Mouse (Mus musculus) MEL (cell line): ENCODE data around the gene Jak3. TPM values are rescaled to one million over a fixed set of nuclear protein-coding genes. Genes with fewer than 3 reads are reported as not detected.

Source experiments
- DNase-seq: peaks from one replicate; pipeline ENCODE4 v3.0.0; 2011; ENCODE audit warnings: low read depth, low spot score
- H3K27ac ChIP-seq: 2 replicates; pipeline ENCODE4 v1.5.1; 2012; ENCODE audit warnings: low read depth, mild to moderate bottlenecking, control low read depth, low read length, moderate library complexity; ENCODE audit not compliant: control insufficient read depth
- H3K27me3 ChIP-seq, 2 experiments: fragments of 150-350 bp in 1 of 2; sonication (generic) in 1 of 2; 2 replicates each; pipeline ENCODE4 v1.6.1; 2012; ENCODE audit warnings: low read length in 2 of 2, mild to moderate bottlenecking in 2 of 2, improper control_type of control experiment in 1 of 2, moderate library complexity in 1 of 2; ENCODE audit not compliant: insufficient read depth in 2 of 2, control insufficient read depth in 1 of 2
- H3K36me3 ChIP-seq, 2 experiments: 2 replicates each; pipeline ENCODE4 v1.6.1; 2012 to 2014; ENCODE audit warnings: low read length in 2 of 2, improper control_type of control experiment in 1 of 2, inconsistent platforms in 1 of 2, mild to moderate bottlenecking in 1 of 2; ENCODE audit not compliant: insufficient read depth in 2 of 2, control insufficient read depth in 1 of 2
- H3K4me1 ChIP-seq, 2 experiments: fragments of 150-350 bp in 1 of 2; sonication (generic) in 1 of 2; 2 replicates each; pipeline ENCODE4 v1.6.1; 2012; ENCODE audit warnings: low read length in 2 of 2, improper control_type of control experiment in 1 of 2, mild to moderate bottlenecking in 1 of 2; ENCODE audit not compliant: insufficient read depth in 2 of 2, control insufficient read depth in 1 of 2
- H3K4me3 ChIP-seq, 2 experiments: fragments of 150-350 bp in 1 of 2; sonication (generic) in 1 of 2; 2 replicates each; pipeline ENCODE4 v1.5.1; 2012; ENCODE audit warnings: low read depth in 2 of 2, low read length in 2 of 2, mild to moderate bottlenecking in 2 of 2, moderate library complexity in 2 of 2, control low read depth in 1 of 2, improper control_type of control experiment in 1 of 2; ENCODE audit not compliant: control insufficient read depth in 1 of 2, insufficient read depth in 1 of 2
- H3K79me2 ChIP-seq: 2 replicates; pipeline ENCODE4 v1.6.1; 2012; ENCODE audit warnings: mild to moderate bottlenecking, low read length, moderate library complexity; ENCODE audit not compliant: control insufficient read depth, poor library complexity, insufficient read depth
- H3K9ac ChIP-seq: 2 replicates; pipeline ENCODE4 v1.6.1; 2012; ENCODE audit warnings: low read depth, mild to moderate bottlenecking, control low read depth, low read length, moderate library complexity; ENCODE audit not compliant: control insufficient read depth, poor library complexity, severe bottlenecking
- H3K9me3 ChIP-seq: fragments of 150-350 bp; sonication (generic); replicated peaks from 2 replicates; pipeline ENCODE4 v1.6.1; 2012; ENCODE audit warnings: mild to moderate bottlenecking, low read length, improper control_type of control experiment, moderate library complexity; ENCODE audit not compliant: insufficient read depth
- BHLHE40 ChIP-seq: IDR thresholded peaks from 2 replicates; pipeline ENCODE4 v1.6.1; 2012; ENCODE audit warnings: low read depth, mild to moderate bottlenecking, inconsistent platforms, low read length, improper control_type of control experiment, borderline replicate concordance
- CHD1 ChIP-seq: IDR thresholded peaks from 2 replicates; pipeline ENCODE4 v1.6.1; 2012; ENCODE audit warnings: low read depth, mild to moderate bottlenecking, inconsistent platforms, low read length, improper control_type of control experiment
- CHD2 ChIP-seq: IDR thresholded peaks from 2 replicates; pipeline ENCODE4 v1.6.1; 2011; ENCODE audit warnings: low read length, improper control_type of control experiment
- E2F4 ChIP-seq: IDR thresholded peaks from 2 replicates; pipeline ENCODE4 v1.6.1; 2011; ENCODE audit warnings: low read depth, low read length, improper control_type of control experiment, borderline replicate concordance
- GATA1 ChIP-seq: IDR thresholded peaks from 2 replicates; pipeline ENCODE4 v1.6.1; 2011; ENCODE audit warnings: low read depth, low read length, improper control_type of control experiment
- HCFC1 ChIP-seq: IDR thresholded peaks from 2 replicates; pipeline ENCODE4 v1.6.1; 2012; ENCODE audit warnings: low read depth, mild to moderate bottlenecking, inconsistent platforms, low read length, improper control_type of control experiment, moderate library complexity
- MXI1 ChIP-seq: IDR thresholded peaks from 2 replicates; pipeline ENCODE4 v1.6.1; 2011; ENCODE audit warnings: mild to moderate bottlenecking, low read depth, low read length, improper control_type of control experiment
- MYC ChIP-seq: IDR thresholded peaks from 2 replicates; pipeline ENCODE4 v1.6.1; 2011; ENCODE audit warnings: low read depth, mild to moderate bottlenecking, low read length, improper control_type of control experiment, moderate library complexity
- NRF1 ChIP-seq: IDR thresholded peaks from 2 replicates; pipeline ENCODE4 v1.6.1; 2014; ENCODE audit warnings: low read depth, mild to moderate bottlenecking, inconsistent platforms, low read length, improper control_type of control experiment, moderate library complexity; ENCODE audit not compliant: poor library complexity, insufficient read depth, severe bottlenecking
- SIN3A ChIP-seq: IDR thresholded peaks from 2 replicates; pipeline ENCODE4 v1.6.1; 2012; ENCODE audit warnings: low read length, improper control_type of control experiment, inconsistent platforms
- TAL1 ChIP-seq: IDR thresholded peaks from 2 replicates; pipeline ENCODE4 v1.6.1; 2012; ENCODE audit warnings: mild to moderate bottlenecking, inconsistent platforms, low read length, moderate library complexity, mixed read lengths
- ZKSCAN1 ChIP-seq: IDR thresholded peaks from 2 replicates; pipeline ENCODE4 v1.6.1; 2012; ENCODE audit warnings: low read depth, mild to moderate bottlenecking, inconsistent platforms, low read length, improper control_type of control experiment, moderate library complexity
- polyA plus RNA-seq, 2 experiments: library from polyadenylated mRNA; stranded (reverse) in 1 of 2; unstranded in 1 of 2; fragments of >175 nt in 1 of 2; fragments of >200 nt in 1 of 2; gene quantifications; 2 replicates each; pipeline versions ENCODE4 v1.2.1 to v1.2.4; 2012; ENCODE audit warnings: low replicate concordance in 2 of 2, low read depth in 1 of 2; ENCODE audit not compliant: insufficient read length in 2 of 2, insufficient read depth in 1 of 2, missing spikeins in 1 of 2
- total RNA-seq: library from RNA; depleted of rRNA; stranded (reverse); fragments of 300-350 nt; gene quantifications from 2 replicates; pipeline ENCODE4 v1.2.3, GENCODE M21; 2012

Jak3 gene
- total and polyA plus RNA-seq, 3 experiments, result 5.1 to 12.4 TPM; not detected in 1

DNA sequence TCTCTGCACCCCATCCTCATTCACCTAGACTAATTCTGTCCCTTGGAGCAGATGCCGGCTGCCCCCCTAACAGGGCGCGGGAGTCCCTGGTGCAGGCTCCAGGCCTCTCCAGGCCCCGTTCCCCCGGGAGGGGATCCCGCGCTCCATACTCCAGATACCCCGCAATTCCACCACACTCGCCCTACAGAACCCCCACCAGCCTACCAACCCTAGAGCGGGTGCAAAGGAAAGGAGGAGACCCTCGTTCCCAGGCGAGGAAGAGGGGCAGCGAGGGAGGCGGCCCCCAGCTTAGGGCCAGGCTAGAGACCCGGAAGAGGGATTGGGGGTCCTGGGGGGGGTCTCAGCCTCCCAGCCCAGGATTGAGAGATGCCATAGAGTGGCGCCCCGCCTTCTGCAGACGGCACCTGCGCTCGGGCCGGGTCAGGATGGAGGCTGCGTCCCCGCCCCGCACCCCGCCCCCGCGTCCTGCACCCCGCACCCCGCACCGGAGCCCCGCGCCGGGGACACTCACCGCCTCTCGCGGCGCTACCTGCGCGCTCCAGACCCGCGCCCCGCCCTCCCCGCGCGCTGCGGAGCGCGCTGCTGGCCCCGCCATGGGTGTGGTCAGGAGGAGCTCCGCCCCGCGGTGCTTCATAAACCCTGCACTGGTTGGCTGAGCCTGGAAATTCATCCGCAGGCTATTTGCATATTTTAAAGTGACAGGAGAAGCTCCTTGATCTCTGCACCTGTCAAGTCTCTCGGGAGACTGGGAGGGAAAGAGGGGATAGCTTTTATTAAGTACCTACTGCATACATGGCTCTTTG lies 49.2 kb downstream of the Jak3 start, which contains the start of gene Fcho1:
Fcho1 (minus strand) TSS at position 595 of the 803 bp plus-strand sequence.
- H3K36me3 ChIP-seq, result no peaks in the 10 kb centered on the region
- DNase-seq, result peak; percentile 91
- H3K9ac ChIP-seq, result peak within 1 kb of the TSS; percentile 65
- no peaks in the 10 kb centered on the region for H3K27me3 ChIP-seq
- H3K27ac ChIP-seq, result no peak within 1 kb of the TSS
- peak within 1 kb of the TSS; percentile 62 to 69 for H3K4me3 ChIP-seq
- no peak for TF ChIP-seq GATA1
- TF ChIP-seq TAL1, result no peak
- TF ChIP-seq HCFC1, result peak; percentile 50; the same call in 1 of the 2 replicates
- TF ChIP-seq SIN3A, result peak; percentile 26
- peak; percentile 31; the same call in 1 of the 2 replicates for TF ChIP-seq NRF1
- TF ChIP-seq MYC, result no peak
- no peak for TF ChIP-seq CHD2
- no peak for TF ChIP-seq MXI1
- TF ChIP-seq BHLHE40, result no peak
- H3K79me2 ChIP-seq, result no peaks in the 10 kb centered on the region
- peaks cover 0 to 3% of the 10 kb centered on the region in 2 experiments; a peak in 2 of 4 replicates for H3K4me1 ChIP-seq
- H3K9me3 ChIP-seq, result no peaks in the 10 kb centered on the region

DNA sequence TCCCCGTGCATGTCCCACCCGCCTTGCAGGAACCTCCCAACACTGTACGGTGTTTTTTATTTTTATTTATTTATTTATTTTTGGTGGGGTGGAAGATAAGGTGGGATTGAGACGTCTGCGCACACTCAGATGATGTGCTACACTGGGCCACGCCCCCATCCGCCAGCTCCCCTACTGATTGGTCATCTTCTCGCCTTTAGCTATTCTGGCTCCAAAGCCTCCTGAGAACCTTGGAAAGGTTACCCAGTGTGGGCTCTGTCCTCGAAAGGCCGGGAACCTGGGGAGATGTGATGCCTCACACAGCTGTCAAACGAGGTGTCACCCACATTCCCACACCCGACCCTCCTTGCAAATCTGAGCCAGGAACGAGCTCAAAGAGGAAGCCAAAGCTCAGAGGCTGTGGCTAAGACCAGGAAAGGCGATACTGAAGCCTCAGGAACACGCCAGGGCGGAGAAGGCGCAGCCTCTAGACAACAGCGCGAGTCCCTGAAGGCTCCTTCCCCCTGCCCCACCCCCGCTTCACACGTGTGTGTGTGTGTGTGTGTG lies 52.2 kb downstream of the Jak3 start:
- H3K4me1 ChIP-seq, result peaks cover 0 to 3% of the 10 kb centered on the region in 2 experiments; a peak in 2 of 4 replicates
- no peaks in the 10 kb centered on the region for H3K27me3 ChIP-seq
- no peaks in the 10 kb centered on the region for H3K79me2 ChIP-seq
- no peak overlapping the region for H3K9ac ChIP-seq
- no peak overlapping the region for H3K27ac ChIP-seq
- H3K36me3 ChIP-seq, result no peaks in the 10 kb centered on the region
- H3K4me3 ChIP-seq, result peak overlapping the region in 1 of 2 experiments; percentile 32; a peak in 2 of 4 replicates
- peak; percentile 48 for DNase-seq
- H3K9me3 ChIP-seq, result no peaks in the 10 kb centered on the region
- no peak for TF ChIP-seq CHD1
- TF ChIP-seq GATA1, result no peak
- TF ChIP-seq E2F4, result no peak
- no peak for TF ChIP-seq CHD2
- no peak for TF ChIP-seq ZKSCAN1
